Mouse (Mus musculus): Measurements from ENCODE around the gene Tnni2. TPM values are rescaled to one million over a fixed set of nuclear protein-coding genes. Genes with fewer than 3 reads are reported as not detected.

Tnni2 gene
- polyA plus RNA-seq, 1 experiment from 2014 or later, result 29.3 TPM

DNA sequence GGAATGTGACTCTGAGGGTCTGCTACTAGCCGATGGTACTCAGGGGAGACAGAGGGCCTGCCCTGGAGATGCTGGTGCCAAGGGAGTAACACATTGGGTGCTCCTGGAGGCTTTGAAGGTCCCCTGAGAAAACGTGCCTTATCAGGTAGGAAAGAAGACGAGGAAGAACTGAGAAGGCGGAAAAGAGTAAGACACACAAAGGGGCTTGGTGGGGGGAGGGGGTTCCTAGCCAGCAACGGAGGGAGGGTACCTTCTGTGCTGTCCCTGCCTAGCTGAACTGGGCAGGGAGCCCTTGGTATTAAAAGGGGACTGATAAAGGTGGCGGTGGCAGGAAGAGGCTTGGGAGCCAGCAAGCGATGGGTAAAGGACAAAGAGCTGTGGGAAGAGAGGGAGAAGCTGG lies 34.0 kb downstream of the Tnni2 start:
- WGBS (ENCODE audit: insufficient replicate concordance), result 46% methylated on average over 7 of the region's 7 CpGs
- peaks cover 1% of the 10 kb centered on the region; the same call in 1 of the 2 replicates for H3K4me1 ChIP-seq (replicated peaks)
- ATAC-seq (ENCODE audit: insufficient read depth), result no peak
- H3K9ac ChIP-seq, result no peak overlapping the region
- no peak overlapping the region for H3K27ac ChIP-seq (replicated peaks)
- no peak overlapping the region for H3K4me3 ChIP-seq (replicated peaks)
- H3K27me3 ChIP-seq, result no peaks in the 10 kb centered on the region
- no peaks in the 10 kb centered on the region for H3K36me3 ChIP-seq (replicated peaks)
- no peak overlapping the region for H3K4me2 ChIP-seq
- H3K9me3 ChIP-seq (replicated peaks), result no peaks in the 10 kb centered on the region

DNA sequence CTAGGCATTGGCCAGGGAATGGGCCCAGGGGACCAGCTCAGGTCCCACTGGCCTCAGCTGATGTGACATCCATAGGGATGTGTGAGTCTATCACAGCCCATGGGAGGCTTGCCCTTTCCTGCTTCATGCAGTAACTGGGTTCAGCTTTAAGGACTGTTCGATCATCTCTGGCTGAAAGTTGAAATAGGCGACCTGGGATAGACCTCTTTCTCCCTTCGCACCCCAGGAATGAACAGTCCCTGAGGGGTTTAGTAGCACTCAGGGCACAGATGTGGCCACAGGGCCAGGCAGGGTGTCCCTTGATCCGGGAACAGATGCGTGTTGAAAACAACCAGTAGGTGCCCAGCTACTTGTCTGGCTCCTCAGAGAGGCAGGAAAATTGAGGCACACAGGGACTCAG lies 34.7 kb downstream of the Tnni2 start:
- H3K4me3 ChIP-seq (replicated peaks), result no peak overlapping the region
- 60% methylated on average over 5 of the region's 5 CpGs for WGBS (ENCODE audit: insufficient replicate concordance)
- H3K9ac ChIP-seq, result no peak overlapping the region
- no peak overlapping the region for H3K27ac ChIP-seq (replicated peaks)
- H3K9me3 ChIP-seq (replicated peaks), result no peaks in the 10 kb centered on the region
- ATAC-seq (ENCODE audit: insufficient read depth), result no peak
- H3K4me1 ChIP-seq (replicated peaks), result peaks cover 7% of the 10 kb centered on the region; the same call in 1 of the 2 replicates
- H3K36me3 ChIP-seq (replicated peaks), result no peaks in the 10 kb centered on the region
- no peaks in the 10 kb centered on the region for H3K27me3 ChIP-seq
- no peak overlapping the region for H3K4me2 ChIP-seq

DNA sequence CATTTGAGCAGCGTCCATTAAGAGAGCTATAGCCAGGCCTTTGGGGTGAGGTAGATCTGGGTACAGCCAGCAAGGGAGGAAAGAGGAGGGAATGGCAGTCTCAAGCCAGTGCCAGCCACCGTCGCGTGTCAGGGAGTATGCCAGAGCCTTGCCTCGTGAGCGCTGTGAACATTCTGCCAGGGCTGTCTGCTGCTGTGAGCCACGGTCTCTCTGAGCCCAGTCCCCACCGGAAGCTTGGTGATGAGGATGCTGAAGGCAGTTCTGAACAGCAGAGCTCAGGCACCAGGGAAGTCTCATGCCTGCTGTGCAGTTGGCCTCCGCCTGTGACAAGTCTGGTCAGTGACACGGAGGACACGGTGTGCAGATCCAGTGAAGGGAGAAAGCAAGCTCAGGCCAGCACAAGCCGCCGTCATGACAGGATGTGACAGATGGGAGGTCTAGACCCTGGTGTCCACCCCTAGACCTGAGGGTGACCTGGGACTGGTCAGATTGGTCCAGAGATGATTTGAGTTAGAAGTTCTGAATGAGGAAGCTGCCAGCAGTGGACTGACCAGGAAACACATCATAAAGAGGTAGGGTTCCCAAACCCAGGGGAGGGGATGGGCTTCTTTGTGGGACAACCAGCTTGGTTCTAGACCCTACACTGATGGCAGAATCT lies 35.3 kb downstream of the Tnni2 start:
- ATAC-seq (ENCODE audit: insufficient read depth), result no peak
- 69% methylated on average over 13 of the region's 13 CpGs for WGBS (ENCODE audit: insufficient replicate concordance)
- H3K9me3 ChIP-seq (replicated peaks), result no peaks in the 10 kb centered on the region
- no peak overlapping the region for H3K4me2 ChIP-seq
- H3K4me3 ChIP-seq (replicated peaks), result no peak overlapping the region
- no peak overlapping the region for H3K27ac ChIP-seq (replicated peaks)
- H3K36me3 ChIP-seq (replicated peaks), result no peaks in the 10 kb centered on the region
- no peaks in the 10 kb centered on the region for H3K27me3 ChIP-seq
- H3K4me1 ChIP-seq (replicated peaks), result peaks cover 13% of the 10 kb centered on the region
- no peak overlapping the region; the same call in 1 of the 2 replicates for H3K9ac ChIP-seq

DNA sequence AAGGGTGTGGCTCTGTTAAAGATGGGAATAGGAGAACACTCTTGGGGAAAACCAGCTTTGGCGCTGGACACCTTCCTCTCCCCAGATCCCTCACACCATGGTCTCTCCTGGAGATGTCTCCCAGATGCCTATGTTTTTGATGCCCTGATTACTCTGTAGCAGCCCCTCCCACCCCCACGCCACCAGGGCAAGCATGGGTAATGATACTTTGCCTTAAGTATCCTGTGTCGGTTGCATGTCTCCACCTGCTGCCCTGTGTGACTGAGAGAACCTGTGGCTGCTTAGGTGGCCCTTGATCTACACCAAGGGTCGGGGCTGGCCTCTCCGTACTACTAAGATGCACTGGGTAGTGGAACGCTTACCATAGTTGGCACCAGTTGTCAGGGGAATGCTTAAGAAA lies 36.4 kb downstream of the Tnni2 start:
- Histone ChIP-seq H3K9me3 (replicated peaks) (no peaks in the 10 kb centered on the region), H3K4me3 (replicated peaks) (no peak overlapping the region), H3K36me3 (replicated peaks) (no peaks in the 10 kb centered on the region), H3K4me2 (no peak overlapping the region), H3K9ac (no peak overlapping the region), H3K27ac (replicated peaks) (no peak overlapping the region), H3K4me1 (replicated peaks) (peaks cover 17% of the 10 kb centered on the region), H3K27me3 (0 out of 2 replicates have a peak, but pooled peaks cover 5% of the 10 kb centered on the region)
- WGBS (ENCODE audit: insufficient replicate concordance), result 68% methylated on average over 6 of the region's 6 CpGs
- no peak for ATAC-seq (ENCODE audit: insufficient read depth)

DNA sequence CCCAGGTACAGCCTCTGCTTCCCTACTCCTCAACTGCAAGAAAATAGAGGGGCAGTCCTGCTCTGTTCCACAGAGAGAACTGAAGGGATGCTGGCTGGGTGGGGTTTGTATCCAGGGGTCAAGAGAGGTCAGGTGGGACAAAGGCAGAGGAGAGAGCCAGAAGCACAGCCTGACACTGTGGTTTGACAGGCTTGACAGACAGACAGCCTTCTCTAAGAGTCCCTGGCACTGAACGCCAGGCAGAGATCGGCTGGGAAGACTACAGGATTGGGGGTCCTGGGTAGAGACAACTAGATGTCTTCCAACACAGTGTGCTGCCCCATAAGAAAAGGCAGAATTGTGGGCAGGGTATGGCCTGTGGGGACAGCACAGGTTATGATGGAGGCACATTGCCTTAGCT lies 37.0 kb downstream of the Tnni2 start:
- Histone ChIP-seq H3K4me2 (no peak overlapping the region), H3K4me1 (replicated peaks) (peaks cover 17% of the 10 kb centered on the region), H3K36me3 (replicated peaks) (no peaks in the 10 kb centered on the region), H3K27ac (replicated peaks) (no peak overlapping the region), H3K4me3 (replicated peaks) (no peak overlapping the region), H3K27me3 (0 out of 2 replicates have a peak, but pooled peaks cover 5% of the 10 kb centered on the region), H3K9ac (no peak overlapping the region), H3K9me3 (replicated peaks) (no peaks in the 10 kb centered on the region)
- WGBS (ENCODE audit: insufficient replicate concordance), result 54% methylated on average over 2 of the region's 2 CpGs
- no peak for ATAC-seq (ENCODE audit: insufficient read depth)

DNA sequence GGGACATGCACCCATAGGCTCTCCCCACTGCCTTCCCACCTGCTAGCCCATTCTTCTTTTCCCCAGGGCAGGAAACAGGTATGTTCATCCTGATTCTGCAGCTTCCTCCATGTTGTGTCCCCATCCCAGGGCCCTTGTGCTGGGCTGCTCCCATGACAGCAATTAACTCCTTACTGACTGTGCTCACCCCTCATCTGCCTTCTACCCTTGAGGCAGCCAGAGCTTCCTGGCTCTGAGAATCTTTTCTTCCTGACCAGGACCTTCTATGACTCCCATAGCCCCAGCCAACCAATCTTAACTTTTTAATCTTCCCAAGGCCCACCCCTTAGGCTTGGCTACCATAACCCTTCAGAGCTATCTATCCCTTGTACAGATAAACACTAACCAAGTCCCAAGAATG lies 37.7 kb downstream of the Tnni2 start:
- no peak overlapping the region for H3K27ac ChIP-seq (replicated peaks)
- no peaks in the 10 kb centered on the region for H3K9me3 ChIP-seq (replicated peaks)
- no peaks in the 10 kb centered on the region for H3K36me3 ChIP-seq (replicated peaks)
- H3K9ac ChIP-seq, result no peak overlapping the region
- H3K4me2 ChIP-seq, result no peak overlapping the region
- H3K4me1 ChIP-seq (replicated peaks), result peaks cover 17% of the 10 kb centered on the region
- 0 out of 2 replicates have a peak, but pooled peaks cover 5% of the 10 kb centered on the region for H3K27me3 ChIP-seq
- no peak for ATAC-seq (ENCODE audit: insufficient read depth)
- no peak overlapping the region for H3K4me3 ChIP-seq (replicated peaks)

DNA sequence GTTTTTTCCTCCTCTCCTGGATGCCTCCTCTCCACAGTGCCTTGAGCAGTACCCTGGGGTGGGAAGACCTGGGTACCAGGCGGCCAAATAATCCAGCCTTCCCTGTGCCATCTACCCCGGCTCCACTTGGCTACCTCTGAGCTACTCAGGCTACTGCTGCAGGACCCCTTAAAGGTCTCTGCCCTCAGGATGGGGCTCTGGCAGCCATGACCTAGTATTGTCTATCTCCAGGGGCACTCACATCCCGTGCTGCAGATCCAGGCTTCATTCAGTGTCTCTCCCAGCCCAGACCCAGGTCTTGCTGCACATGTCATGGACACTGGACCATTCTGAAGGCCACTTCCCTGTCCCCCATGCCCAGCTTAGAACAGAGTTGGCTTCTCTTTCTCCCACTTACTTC lies 38.3 kb downstream of the Tnni2 start:
- Histone ChIP-seq H3K9me3 (replicated peaks) (no peaks in the 10 kb centered on the region), H3K4me3 (replicated peaks) (no peak overlapping the region), H3K9ac (no peak overlapping the region), H3K4me2 (no peak overlapping the region), H3K27ac (replicated peaks) (no peak overlapping the region), H3K36me3 (replicated peaks) (no peaks in the 10 kb centered on the region), H3K27me3 (0 out of 2 replicates have a peak, but pooled peaks cover 5% of the 10 kb centered on the region), H3K4me1 (replicated peaks) (peaks cover 17% of the 10 kb centered on the region)
- 57% methylated on average over 3 of the region's 3 CpGs for WGBS (ENCODE audit: insufficient replicate concordance)
- ATAC-seq (ENCODE audit: insufficient read depth), result no peak

DNA sequence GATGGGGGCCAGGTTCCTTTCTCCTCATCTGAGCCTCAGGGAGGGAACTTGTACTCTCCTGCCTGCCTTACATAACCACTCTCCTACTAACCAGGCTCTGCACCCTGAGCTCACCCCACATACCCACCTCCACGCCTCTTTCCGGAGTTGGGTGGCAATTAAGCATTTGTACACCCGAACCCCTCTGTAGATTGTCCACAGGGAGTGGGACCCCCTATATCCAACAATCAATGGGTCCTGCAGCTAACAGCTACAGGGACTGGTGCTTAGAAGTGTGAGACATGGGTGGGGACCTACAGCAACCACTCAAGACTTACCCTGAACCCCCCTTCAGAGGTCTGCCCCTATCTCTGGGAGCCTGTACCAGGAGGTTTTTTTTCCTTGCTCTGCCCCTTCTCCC lies 39.1 kb downstream of the Tnni2 start:
- WGBS (ENCODE audit: insufficient replicate concordance), result 61% methylated on average over 3 of the region's 3 CpGs
- Histone ChIP-seq H3K27ac (replicated peaks) (no peak overlapping the region), H3K36me3 (replicated peaks) (no peaks in the 10 kb centered on the region), H3K9ac (no peak overlapping the region), H3K9me3 (replicated peaks) (no peaks in the 10 kb centered on the region), H3K4me3 (replicated peaks) (no peak overlapping the region), H3K27me3 (0 out of 2 replicates have a peak, but pooled peaks cover 5% of the 10 kb centered on the region), H3K4me1 (replicated peaks) (peaks cover 17% of the 10 kb centered on the region), H3K4me2 (no peak overlapping the region)
- ATAC-seq (ENCODE audit: insufficient read depth), result no peak

DNA sequence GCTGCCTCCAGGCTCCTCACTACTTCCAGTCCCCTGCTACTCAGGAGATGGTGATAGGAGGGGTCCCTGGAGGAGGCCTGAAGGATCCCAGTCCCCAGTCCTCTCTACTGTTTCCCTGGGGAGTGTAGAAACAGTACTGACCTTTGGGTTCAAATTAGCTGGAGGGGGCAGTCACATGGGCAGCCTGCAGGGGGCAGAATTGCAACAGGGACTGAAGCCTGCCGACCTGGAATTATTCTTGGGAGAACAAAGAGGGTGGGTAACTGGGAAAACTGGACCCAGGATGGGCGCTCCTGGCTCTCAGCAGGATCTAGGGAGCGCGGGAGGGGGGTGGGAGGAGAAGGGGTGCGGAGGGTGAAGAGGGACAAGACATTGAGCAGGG lies 39.6 kb downstream of the Tnni2 start:
- WGBS (ENCODE audit: insufficient replicate concordance), result 7% methylated on average over 5 of the region's 5 CpGs
- no peak overlapping the region for H3K9ac ChIP-seq

DNA sequence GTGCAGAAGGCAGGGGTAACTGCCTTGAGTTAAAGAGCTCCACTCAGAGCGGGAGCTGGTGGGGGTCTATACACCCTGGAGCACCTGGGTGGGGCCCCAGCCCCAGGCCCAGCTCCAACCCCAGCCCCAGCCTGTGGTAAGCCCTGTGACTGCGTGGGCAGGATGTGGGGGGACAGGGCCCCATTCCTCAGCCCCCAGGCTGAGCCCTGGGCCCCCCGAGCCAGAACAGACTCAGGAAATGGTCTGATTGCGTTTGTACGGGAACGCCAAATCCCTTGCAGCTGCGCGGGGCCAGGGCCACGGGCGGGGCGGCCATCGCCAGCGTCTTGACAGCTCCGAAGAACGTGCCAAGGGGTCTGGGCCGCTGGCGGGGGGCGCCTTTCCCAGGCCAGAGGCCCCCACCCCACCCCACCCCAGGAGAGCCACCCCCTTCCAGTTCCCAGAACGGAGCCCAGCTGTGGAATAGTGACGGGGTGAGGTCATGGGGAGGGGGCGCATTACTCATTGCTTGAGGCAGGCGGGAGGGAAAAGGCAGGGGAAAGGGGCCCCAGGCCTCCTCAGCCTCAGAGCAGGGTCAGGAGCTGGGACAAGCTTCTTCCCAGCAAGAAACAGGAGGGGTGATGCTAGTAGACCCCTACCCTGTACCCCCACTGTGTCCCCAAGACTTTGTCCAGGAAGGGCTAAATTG lies 40.1 kb downstream of the Tnni2 start:
- WGBS (ENCODE audit: insufficient replicate concordance), result 9% methylated on average over 21 of the region's 22 CpGs
- Histone ChIP-seq H3K9ac (no peak overlapping the region), H3K4me2 (peak overlapping the region; percentile 46), H3K4me1 (replicated peaks) (peaks cover 17% of the 10 kb centered on the region), H3K27me3 (0 out of 2 replicates have a peak, but pooled peaks cover 5% of the 10 kb centered on the region), H3K27ac (replicated peaks) (peak overlapping the region; percentile 33; the same call in 1 of the 2 replicates), H3K4me3 (replicated peaks) (0 out of 2 replicates have a peak overlapping the region, but pooled peaks have one; percentile 5), H3K36me3 (replicated peaks) (no peaks in the 10 kb centered on the region), H3K9me3 (replicated peaks) (no peaks in the 10 kb centered on the region)
- ATAC-seq (ENCODE audit: insufficient read depth), result peak; percentile 19; the same call in 1 of the 2 replicates

More for the DNA sequence above, 39.6 kb downstream of the Tnni2 start:
- Histone ChIP-seq H3K4me2 (peak overlapping the region; percentile 46), H3K27ac (replicated peaks) (0 out of 2 replicates have a peak overlapping the region, but pooled peaks have one; percentile 33), H3K4me1 (replicated peaks) (peaks cover 17% of the 10 kb centered on the region), H3K9me3 (replicated peaks) (no peaks in the 10 kb centered on the region), H3K36me3 (replicated peaks) (no peaks in the 10 kb centered on the region), H3K27me3 (0 out of 2 replicates have a peak, but pooled peaks cover 5% of the 10 kb centered on the region), H3K4me3 (replicated peaks) (0 out of 2 replicates have a peak overlapping the region, but pooled peaks have one; percentile 5)
- ATAC-seq (ENCODE audit: insufficient read depth), result no peak

DNA sequence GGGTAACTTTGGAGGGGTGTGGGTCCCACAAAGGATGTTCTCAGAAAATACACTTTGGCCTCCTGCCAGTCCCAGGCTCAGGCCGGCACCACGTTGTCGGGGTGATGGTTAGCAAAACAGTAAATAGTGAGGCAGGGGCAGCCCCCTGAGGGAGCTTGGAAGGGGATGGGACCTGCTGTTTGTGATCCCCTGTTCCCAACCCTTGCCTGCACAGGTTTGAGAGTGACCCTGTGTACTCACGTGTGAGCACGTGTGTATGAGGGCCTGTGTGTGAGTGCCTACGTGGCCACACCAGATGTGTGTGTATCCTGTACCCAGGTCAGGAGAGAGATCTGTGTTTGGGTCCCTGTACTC lies 40.6 kb downstream of the Tnni2 start:
- Histone ChIP-seq H3K27me3 (0 out of 2 replicates have a peak, but pooled peaks cover 5% of the 10 kb centered on the region), H3K36me3 (replicated peaks) (no peaks in the 10 kb centered on the region), H3K27ac (replicated peaks) (no peak overlapping the region; the same call in 1 of the 2 replicates), H3K4me3 (replicated peaks) (no peak overlapping the region), H3K9me3 (replicated peaks) (no peaks in the 10 kb centered on the region), H3K4me2 (no peak overlapping the region), H3K4me1 (replicated peaks) (peaks cover 17% of the 10 kb centered on the region), H3K9ac (no peak overlapping the region)
- WGBS (ENCODE audit: insufficient replicate concordance), result 49% methylated on average over 6 of the region's 6 CpGs
- no peak for ATAC-seq (ENCODE audit: insufficient read depth)
